Mouse (Mus musculus) thymus, adult 2 months (tissue): Measurements from ENCODE around the gene Ier2.

Experiments used
- CTCF ChIP-seq: fragments of 200-500 bp; IDR thresholded peaks from 2 replicates; pipeline ENCODE4 v1.5.1; 2012; ENCODE audit warnings: mild to moderate bottlenecking, control low read depth, low read length, moderate library complexity, borderline replicate concordance; ENCODE audit not compliant: control insufficient read depth, poor library complexity, insufficient read depth; ENCODE audit errors: extremely low read depth
- POLR2A ChIP-seq: fragments of 200-500 bp; IDR thresholded peaks from 2 replicates; pipeline ENCODE4 v1.6.1; 2012; ENCODE audit warnings: mild to moderate bottlenecking, low read length, control low read depth, moderate library complexity; ENCODE audit not compliant: control insufficient read depth, poor library complexity, insufficient read depth; ENCODE audit errors: extremely low read depth

- TF ChIP-seq POLR2A (no peak), CTCF (no peak)
Measured at GRCm38 (mm10) chr8:84629586-84629985, 33.1 kb downstream of the Ier2 start.
